Mouse (Mus musculus): ENCODE data around the gene Rwdd1. TPM values are rescaled to one million over a fixed set of nuclear protein-coding genes. Genes with fewer than 3 reads are reported as not detected.
"Not testable (repeated sequence)": the region's sequence is repeated elsewhere in the genome, so short reads cannot be mapped to it uniquely, and the experiment has no call there.

The Rwdd1 gene
- polyA plus RNA-seq, 1 experiment: 19.3 TPM

DNA sequence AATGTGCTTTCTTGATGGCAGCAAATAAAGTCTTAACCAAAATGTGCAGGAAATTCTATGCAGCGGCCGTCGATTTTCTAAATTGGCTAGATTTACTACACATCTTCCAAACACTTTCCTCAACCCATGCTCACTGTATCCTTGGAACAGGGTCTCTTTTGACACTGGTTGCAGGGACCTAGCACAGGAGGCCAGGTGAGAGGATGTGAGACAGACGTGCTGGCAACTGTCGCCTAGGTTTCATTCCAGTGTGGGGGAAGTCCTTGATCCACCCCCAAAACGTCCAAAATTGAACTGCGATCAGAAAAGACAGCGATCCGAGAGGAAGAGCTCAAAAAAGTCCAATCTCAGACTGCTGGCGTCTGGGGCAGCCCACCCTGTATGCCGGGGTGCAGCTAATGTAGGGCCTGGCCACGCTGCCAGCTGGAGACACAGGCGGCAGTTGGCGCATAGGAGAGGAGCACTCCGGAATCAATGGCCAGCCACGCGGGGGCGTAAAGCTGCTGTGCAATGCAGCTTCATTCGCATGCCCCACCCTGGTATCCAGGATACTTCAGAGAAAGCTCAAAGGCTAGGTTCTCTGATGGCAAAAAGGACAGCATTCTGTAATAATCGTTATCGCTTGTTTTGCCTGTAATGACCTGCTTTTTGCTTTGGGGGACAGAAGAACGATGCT is 14.3 kb upstream of the Rwdd1 start:
- WGBS: 20% methylated on average over 22 of the region's 22 CpGs
- peak; percentile 21 to 68 for DNase-seq (ENCODE audit: low read depth in 1 of 2, low spot score in 2 of 2)
- Histone ChIP-seq H3K4me3 (ENCODE audit: extremely low read depth, insufficient read depth, insufficient read length) (no peak overlapping the region), H3K4me1 (ENCODE audit: control insufficient read depth, insufficient read depth, insufficient read length) (no peaks in the 10 kb centered on the region; the same call in 1 of the 2 replicates), H3K36me3 (ENCODE audit: control insufficient read depth, insufficient read depth, low read length) (no peaks in the 10 kb centered on the region), H3K27ac (ENCODE audit: insufficient read depth, low read length) (no peak overlapping the region), H3K27me3 (ENCODE audit: control insufficient read depth, insufficient read depth, low read length) (no peaks in the 10 kb centered on the region)
- TF ChIP-seq CTCF (IDR thresholded peaks at IDR 0.05; ENCODE audit: extremely low read depth, insufficient read depth, insufficient read length, insufficient replicate concordance): peak; percentile 49; the same call in 1 of the 2 replicates
- no peak for TF ChIP-seq POLR2A (IDR thresholded peaks at IDR 0.05; ENCODE audit: low read depth, low read length)

DNA sequence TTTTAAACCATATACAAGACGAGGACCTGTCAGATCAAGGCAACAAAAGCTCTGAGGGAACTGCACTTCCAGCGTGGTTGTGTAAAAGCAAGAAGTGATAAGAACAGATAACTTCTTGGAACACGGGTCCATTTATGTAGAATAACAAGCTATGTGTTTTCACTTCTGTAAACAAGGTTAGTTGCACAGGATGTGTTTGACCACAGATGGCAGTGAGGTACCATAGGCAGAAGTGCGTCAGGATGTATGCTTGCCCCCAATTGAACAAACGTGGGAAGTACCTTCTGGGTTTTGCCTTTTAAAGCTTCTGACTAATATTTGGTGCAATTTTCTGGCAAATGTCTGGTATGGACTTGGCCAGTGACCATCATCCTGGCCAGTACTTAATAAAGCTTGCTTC is 10.9 kb upstream of the Rwdd1 start:
- 26% methylated on average over 5 of the region's 5 CpGs for WGBS
- Histone ChIP-seq H3K27ac (ENCODE audit: insufficient read depth, low read length) (no peak overlapping the region), H3K4me1 (ENCODE audit: control insufficient read depth, insufficient read depth, insufficient read length) (no peaks in the 10 kb centered on the region; the same call in 1 of the 2 replicates), H3K36me3 (ENCODE audit: control insufficient read depth, insufficient read depth, low read length) (no peaks in the 10 kb centered on the region), H3K27me3 (ENCODE audit: control insufficient read depth, insufficient read depth, low read length) (no peaks in the 10 kb centered on the region), H3K4me3 (ENCODE audit: extremely low read depth, insufficient read depth, insufficient read length) (no peak overlapping the region)
- no peak for TF ChIP-seq CTCF (IDR thresholded peaks at IDR 0.05; ENCODE audit: extremely low read depth, insufficient read depth, insufficient read length, insufficient replicate concordance)
- no peak for TF ChIP-seq POLR2A (IDR thresholded peaks at IDR 0.05; ENCODE audit: low read depth, low read length)
- DNase-seq (ENCODE audit: low read depth in 1 of 2, low spot score in 2 of 2): peak in 1 of 2 experiments; percentile 31

DNA sequence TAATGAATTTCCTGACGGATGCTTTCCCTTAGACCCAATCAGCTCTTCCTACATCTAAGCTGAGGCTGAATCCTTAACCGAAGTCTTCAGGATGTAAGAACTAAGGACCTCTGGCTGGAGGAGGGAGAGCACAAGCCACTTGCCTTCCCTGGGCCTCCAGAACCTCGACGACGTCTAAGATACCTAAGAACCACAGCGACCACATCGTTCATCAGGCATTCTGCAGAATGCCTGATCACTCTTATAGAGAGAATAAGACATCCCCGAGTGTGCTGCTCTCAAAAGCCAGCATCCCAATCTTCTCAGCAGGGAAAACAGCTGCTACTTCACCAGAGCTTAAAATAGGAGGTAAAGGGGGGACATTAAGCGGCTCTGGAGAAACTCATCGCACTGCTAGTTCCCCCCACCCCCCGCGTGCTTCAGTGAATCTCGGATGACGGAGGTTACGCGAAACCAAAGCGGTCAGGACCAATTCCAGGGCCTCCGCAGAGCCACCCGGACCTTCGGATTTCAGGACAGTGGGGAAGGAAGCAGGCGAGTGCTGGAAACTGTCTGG is 600 bp downstream of the Rwdd1 start:
- peak overlapping the region; percentile 81 for H3K4me3 ChIP-seq (ENCODE audit: extremely low read depth, insufficient read depth, insufficient read length)
- peak overlapping the region; percentile 91 for H3K27ac ChIP-seq (ENCODE audit: insufficient read depth, low read length)
- 1% methylated on average over 21 of the region's 21 CpGs for WGBS
- no peak for DNase-seq (ENCODE audit: low read depth in 1 of 2, low spot score in 2 of 2)
- TF ChIP-seq POLR2A (IDR thresholded peaks at IDR 0.05; ENCODE audit: low read depth, low read length) (no peak), CTCF (IDR thresholded peaks at IDR 0.05; ENCODE audit: extremely low read depth, insufficient read depth, insufficient read length, insufficient replicate concordance) (no peak)
- H3K36me3 ChIP-seq (ENCODE audit: control insufficient read depth, insufficient read depth, low read length): peaks cover 2% of the 10 kb centered on the region; the same call in 1 of the 2 replicates
- peaks cover 6% of the 10 kb centered on the region; the same call in 1 of the 2 replicates for H3K4me1 ChIP-seq (ENCODE audit: control insufficient read depth, insufficient read depth, insufficient read length)
- no peaks in the 10 kb centered on the region for H3K27me3 ChIP-seq (ENCODE audit: control insufficient read depth, insufficient read depth, low read length)

DNA sequence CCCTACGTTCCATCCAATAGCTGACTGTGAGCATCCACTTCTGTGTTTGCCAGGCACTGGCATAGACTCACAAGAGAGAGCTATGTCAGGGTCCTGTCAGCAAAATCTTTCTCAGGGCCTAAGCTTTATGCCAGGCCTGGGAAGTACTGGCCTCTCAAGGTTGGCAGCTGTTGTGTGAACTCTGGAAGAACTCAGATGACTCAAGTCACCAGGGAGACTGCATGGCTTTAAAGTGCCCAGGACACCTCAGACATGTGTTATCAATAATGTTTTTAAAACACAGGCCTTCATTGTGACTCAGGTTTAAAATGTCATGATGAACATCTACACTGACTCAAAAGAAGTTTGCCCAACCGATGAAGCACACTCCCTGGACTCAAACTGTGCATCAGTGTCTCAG is 6.2 kb downstream of the Rwdd1 start:
- 93% methylated on average over 2 of the region's 2 CpGs for WGBS
- peaks cover 2% of the 10 kb centered on the region; the same call in 1 of the 2 replicates for H3K4me1 ChIP-seq (ENCODE audit: control insufficient read depth, insufficient read depth, insufficient read length)
- H3K36me3 ChIP-seq (ENCODE audit: control insufficient read depth, insufficient read depth, low read length): peaks cover 4% of the 10 kb centered on the region
- H3K27me3 ChIP-seq (ENCODE audit: control insufficient read depth, insufficient read depth, low read length): no peaks in the 10 kb centered on the region
- H3K4me3 ChIP-seq (ENCODE audit: extremely low read depth, insufficient read depth, insufficient read length): no peak overlapping the region
- DNase-seq (ENCODE audit: low read depth in 1 of 2, low spot score in 2 of 2): no peak
- no peak overlapping the region for H3K27ac ChIP-seq (ENCODE audit: insufficient read depth, low read length)
- TF ChIP-seq CTCF (IDR thresholded peaks at IDR 0.05; ENCODE audit: extremely low read depth, insufficient read depth, insufficient read length, insufficient replicate concordance): no peak
- TF ChIP-seq POLR2A (IDR thresholded peaks at IDR 0.05; ENCODE audit: low read depth, low read length): no peak

DNA sequence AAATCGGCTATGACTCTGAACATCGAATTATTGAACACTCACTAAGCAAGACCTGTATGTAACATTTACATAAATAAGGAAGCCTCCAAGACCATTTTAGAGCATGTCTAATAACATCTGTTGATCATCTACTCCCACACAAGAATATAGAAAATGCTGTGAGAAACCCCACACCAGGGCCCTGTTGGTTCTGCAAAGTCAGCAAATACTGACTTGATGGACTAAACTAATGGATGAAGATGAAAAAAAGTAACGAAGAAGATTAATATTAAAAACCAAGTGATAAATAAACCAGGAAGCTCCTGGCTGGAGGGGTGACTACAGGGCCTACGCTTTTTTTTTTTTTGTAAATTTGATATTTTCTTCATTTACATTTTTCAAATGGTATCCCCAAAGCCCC is 6.8 kb downstream of the Rwdd1 start:
- DNase-seq (ENCODE audit: low read depth in 1 of 2, low spot score in 2 of 2): no peak
- Histone ChIP-seq H3K4me1 (ENCODE audit: control insufficient read depth, insufficient read depth, insufficient read length) (no peaks in the 10 kb centered on the region; the same call in 1 of the 2 replicates), H3K27me3 (ENCODE audit: control insufficient read depth, insufficient read depth, low read length) (no peaks in the 10 kb centered on the region), H3K4me3 (ENCODE audit: extremely low read depth, insufficient read depth, insufficient read length) (no peak overlapping the region), H3K36me3 (ENCODE audit: control insufficient read depth, insufficient read depth, low read length) (peaks cover 4% of the 10 kb centered on the region), H3K27ac (ENCODE audit: insufficient read depth, low read length) (no peak overlapping the region)
- TF ChIP-seq CTCF (IDR thresholded peaks at IDR 0.05; ENCODE audit: extremely low read depth, insufficient read depth, insufficient read length, insufficient replicate concordance) (no peak), POLR2A (IDR thresholded peaks at IDR 0.05; ENCODE audit: low read depth, low read length) (no peak)
- 96% methylated on average over 4 of the region's 4 CpGs for WGBS

DNA sequence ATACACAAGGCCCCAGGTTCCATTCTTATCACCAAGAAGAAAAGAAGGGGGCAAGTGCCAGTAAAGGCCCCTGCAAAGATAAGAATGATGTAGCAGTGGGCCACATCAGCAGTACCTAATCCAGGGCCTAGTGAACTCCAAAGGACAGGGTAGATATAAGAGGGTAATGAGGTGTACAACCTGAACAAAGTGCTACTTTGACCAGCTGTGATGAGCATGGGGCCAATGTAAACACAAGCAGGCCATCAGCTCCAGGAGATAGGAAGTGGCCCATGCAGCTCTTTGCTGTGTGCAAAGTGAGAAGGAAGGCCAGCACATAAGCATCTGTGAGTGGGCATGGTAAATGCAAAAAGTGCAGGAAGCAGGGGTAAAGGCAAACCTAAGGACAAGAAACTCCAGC is 21.0 kb downstream of the Rwdd1 start:
- Histone ChIP-seq H3K4me3 (ENCODE audit: extremely low read depth, insufficient read depth, insufficient read length) (no peak overlapping the region), H3K4me1 (ENCODE audit: control insufficient read depth, insufficient read depth, insufficient read length) (no peaks in the 10 kb centered on the region), H3K36me3 (ENCODE audit: control insufficient read depth, insufficient read depth, low read length) (peaks cover 28% of the 10 kb centered on the region; the same call in 1 of the 2 replicates), H3K27me3 (ENCODE audit: control insufficient read depth, insufficient read depth, low read length) (no peaks in the 10 kb centered on the region), H3K27ac (ENCODE audit: insufficient read depth, low read length) (no peak overlapping the region)
- no peak for TF ChIP-seq CTCF (IDR thresholded peaks at IDR 0.05; ENCODE audit: extremely low read depth, insufficient read depth, insufficient read length, insufficient replicate concordance)
- no peak for DNase-seq (ENCODE audit: low read depth in 1 of 2, low spot score in 2 of 2)

DNA sequence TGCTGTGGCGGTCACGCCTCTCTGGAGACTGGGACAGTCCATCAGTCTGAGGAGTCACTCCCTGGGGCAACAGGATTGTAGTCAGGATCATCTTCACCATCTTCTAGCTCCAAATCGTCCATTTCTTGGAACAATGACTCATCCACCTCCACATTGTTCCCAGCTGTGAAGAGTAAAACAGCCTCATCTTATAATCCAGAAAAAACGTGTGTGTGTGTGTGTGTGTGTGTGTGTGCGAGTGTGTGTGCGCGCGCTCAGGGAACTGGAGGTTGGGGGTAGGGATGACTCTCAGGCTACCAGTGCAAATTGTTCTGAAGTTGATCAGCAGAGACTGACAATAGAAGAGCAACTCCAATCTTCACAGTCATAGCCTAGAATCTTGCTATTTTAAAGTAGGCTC is 22.7 kb downstream of the Rwdd1 start:
- WGBS: 94% methylated on average over 6 of the region's 8 CpGs
- H3K4me1 ChIP-seq (ENCODE audit: control insufficient read depth, insufficient read depth, insufficient read length); H3K27ac ChIP-seq (ENCODE audit: insufficient read depth, low read length): not testable (repeated sequence)

More for the DNA sequence above, 22.7 kb downstream of the Rwdd1 start:
- peaks cover 22% of the 10 kb centered on the region; the same call in 1 of the 2 replicates for H3K36me3 ChIP-seq (ENCODE audit: control insufficient read depth, insufficient read depth, low read length)
- DNase-seq (ENCODE audit: low read depth in 1 of 2, low spot score in 2 of 2); H3K4me3 ChIP-seq (ENCODE audit: extremely low read depth, insufficient read depth, insufficient read length); H3K27me3 ChIP-seq (ENCODE audit: control insufficient read depth, insufficient read depth, low read length): not testable (repeated sequence)

Measured in spleen, adult 2 months (tissue).